Mouse (Mus musculus): ENCODE measurements at regions not wholly inside any gene's neighbourhood (a gene's known extent, or its start where the extent isn't known, plus 50 kb on each side); places are given as distances from the start of the nearest gene placed in this dataset.

GRCm38 (mm10) chr8:126827681-126828383 lies 117.8 kb downstream of the Tomm20 start:
- Histone ChIP-seq H3K9ac (0 out of 2 replicates have a peak overlapping the region, but pooled peaks have one; percentile 36), H3K9me3 (no peaks in the 10 kb centered on the region), H3K27ac (peak overlapping the region; percentile 99), H3K4me1 (peaks cover 79% of the 10 kb centered on the region), H3K27me3 (no peaks in the 10 kb centered on the region), H3K4me2 (no peak overlapping the region), H3K4me3 (no peak overlapping the region), H3K36me3 (no peaks in the 10 kb centered on the region)
- WGBS: 57% methylated on average over 6 of the region's 6 CpGs
- ATAC-seq (ENCODE audit: insufficient number of reproducible peaks, insufficient read depth, low FRiP score, low TSS enrichment, low read depth): no peak

GRCm38 (mm10) chr8:126826328-126827285 lies 119.0 kb downstream of the Tomm20 start:
- H3K36me3 ChIP-seq: no peaks in the 10 kb centered on the region
- H3K9me3 ChIP-seq: no peaks in the 10 kb centered on the region
- no peaks in the 10 kb centered on the region for H3K27me3 ChIP-seq
- ATAC-seq (ENCODE audit: insufficient number of reproducible peaks, insufficient read depth, low FRiP score, low TSS enrichment, low read depth): peak; percentile 74
- peak overlapping the region; percentile 99 for H3K27ac ChIP-seq
- peak overlapping the region; percentile 24; the same call in 1 of the 2 replicates for H3K4me2 ChIP-seq
- no peak overlapping the region for H3K4me3 ChIP-seq
- peaks cover 69% of the 10 kb centered on the region for H3K4me1 ChIP-seq
- WGBS: 2% methylated on average over 11 of the region's 11 CpGs
- H3K9ac ChIP-seq: peak overlapping the region; percentile 54

- Histone ChIP-seq H3K9ac (no peak overlapping the region), H3K4me1 (peaks cover 62% of the 10 kb centered on the region), H3K4me3 (no peak overlapping the region), H3K4me2 (peak overlapping the region; percentile 24; the same call in 1 of the 2 replicates), H3K9me3 (no peaks in the 10 kb centered on the region), H3K27me3 (no peaks in the 10 kb centered on the region), H3K27ac (peak overlapping the region; percentile 99), H3K36me3 (no peaks in the 10 kb centered on the region)
- WGBS: 10% methylated on average over 3 of the region's 3 CpGs
- ATAC-seq (ENCODE audit: insufficient number of reproducible peaks, insufficient read depth, low FRiP score, low TSS enrichment, low read depth): no peak
These were observed 119.8 kb downstream of the Tomm20 start for GRCm38 (mm10) chr8:126825877-126826276.

- no peaks in the 10 kb centered on the region for H3K9me3 ChIP-seq
- no peak overlapping the region for H3K4me2 ChIP-seq
- H3K27ac ChIP-seq: peak overlapping the region; percentile 80
- peak; percentile 67 for ATAC-seq (ENCODE audit: insufficient number of reproducible peaks, insufficient read depth, low FRiP score, low TSS enrichment, low read depth)
- H3K4me1 ChIP-seq: peaks cover 51% of the 10 kb centered on the region
- 28% methylated on average over 10 of the region's 10 CpGs for WGBS
- no peak overlapping the region for H3K9ac ChIP-seq
- H3K27me3 ChIP-seq: no peaks in the 10 kb centered on the region
- H3K4me3 ChIP-seq: no peak overlapping the region
- no peaks in the 10 kb centered on the region for H3K36me3 ChIP-seq
These were observed 121.0 kb downstream of the Tomm20 start for GRCm38 (mm10) chr8:126824575-126825208.

GRCm38 (mm10) chr8:126822269-126822668 lies 123.4 kb downstream of the Tomm20 start:
- ATAC-seq (ENCODE audit: insufficient number of reproducible peaks, insufficient read depth, low FRiP score, low TSS enrichment, low read depth): no peak
- no peak overlapping the region for H3K4me3 ChIP-seq
- no peaks in the 10 kb centered on the region for H3K27me3 ChIP-seq
- H3K36me3 ChIP-seq: no peaks in the 10 kb centered on the region
- H3K4me2 ChIP-seq: no peak overlapping the region
- H3K27ac ChIP-seq: no peak overlapping the region
- peaks cover 32% of the 10 kb centered on the region for H3K4me1 ChIP-seq
- no peaks in the 10 kb centered on the region for H3K9me3 ChIP-seq
- 91% methylated on average over 4 of the region's 4 CpGs for WGBS
- no peak overlapping the region for H3K9ac ChIP-seq

GRCm38 (mm10) chr8:126821279-126821678 lies 124.4 kb downstream of the Tomm20 start:
- no peak for ATAC-seq (ENCODE audit: insufficient number of reproducible peaks, insufficient read depth, low FRiP score, low TSS enrichment, low read depth)
- Histone ChIP-seq H3K9ac (no peak overlapping the region), H3K4me2 (no peak overlapping the region), H3K27ac (no peak overlapping the region), H3K4me3 (no peak overlapping the region), H3K4me1 (peaks cover 22% of the 10 kb centered on the region), H3K9me3 (no peaks in the 10 kb centered on the region), H3K27me3 (no peaks in the 10 kb centered on the region), H3K36me3 (no peaks in the 10 kb centered on the region)
- WGBS: 75% methylated on average over 8 of the region's 8 CpGs

- WGBS: 93% methylated on average over 2 of the region's 2 CpGs
- H3K9me3 ChIP-seq: no peaks in the 10 kb centered on the region
- no peak overlapping the region for H3K9ac ChIP-seq
- no peak overlapping the region for H3K4me3 ChIP-seq
- no peak overlapping the region for H3K4me2 ChIP-seq
- H3K36me3 ChIP-seq: no peaks in the 10 kb centered on the region
- H3K27me3 ChIP-seq: no peaks in the 10 kb centered on the region
- H3K27ac ChIP-seq: no peak overlapping the region
- ATAC-seq (ENCODE audit: insufficient number of reproducible peaks, insufficient read depth, low FRiP score, low TSS enrichment, low read depth): no peak
- peaks cover 14% of the 10 kb centered on the region for H3K4me1 ChIP-seq
These were observed 125.1 kb downstream of the Tomm20 start for GRCm38 (mm10) chr8:126820502-126820901.

GRCm38 (mm10) chr8:126819261-126819660 lies 126.4 kb downstream of the Tomm20 start:
- no peak overlapping the region for H3K9ac ChIP-seq
- peaks cover 2% of the 10 kb centered on the region; the same call in 1 of the 2 replicates for H3K4me1 ChIP-seq
- H3K4me3 ChIP-seq: no peak overlapping the region
- no peaks in the 10 kb centered on the region for H3K9me3 ChIP-seq
- WGBS: 92% methylated on average over 3 of the region's 3 CpGs
- H3K36me3 ChIP-seq: no peaks in the 10 kb centered on the region
- no peak overlapping the region for H3K27ac ChIP-seq
- H3K27me3 ChIP-seq: no peaks in the 10 kb centered on the region
- no peak for ATAC-seq (ENCODE audit: insufficient number of reproducible peaks, insufficient read depth, low FRiP score, low TSS enrichment, low read depth)
- no peak overlapping the region for H3K4me2 ChIP-seq

GRCm38 (mm10) chr8:126816155-126816554 lies 129.5 kb downstream of the Tomm20 start:
- no peak overlapping the region for H3K9ac ChIP-seq
- WGBS: 72% methylated on average over 3 of the region's 3 CpGs
- no peaks in the 10 kb centered on the region for H3K36me3 ChIP-seq

GRCm38 (mm10) chr8:126814427-126814826 lies 131.2 kb downstream of the Tomm20 start:
- peaks cover 4% of the 10 kb centered on the region; the same call in 1 of the 2 replicates for H3K9me3 ChIP-seq
- no peak overlapping the region for H3K4me3 ChIP-seq
- H3K9ac ChIP-seq: no peak overlapping the region
- H3K36me3 ChIP-seq: no peaks in the 10 kb centered on the region
- no peak overlapping the region for H3K4me2 ChIP-seq
- no peak for ATAC-seq (ENCODE audit: insufficient number of reproducible peaks, insufficient read depth, low FRiP score, low TSS enrichment, low read depth)
- H3K27me3 ChIP-seq: no peaks in the 10 kb centered on the region
- H3K4me1 ChIP-seq: 0 out of 2 replicates have a peak, but pooled peaks cover 3% of the 10 kb centered on the region
- WGBS: 64% methylated on average over 4 of the region's 4 CpGs
- no peak overlapping the region for H3K27ac ChIP-seq

More at GRCm38 (mm10) chr8:126816155-126816554, 129.5 kb downstream of the Tomm20 start:
- H3K9me3 ChIP-seq: peaks cover 4% of the 10 kb centered on the region; the same call in 1 of the 2 replicates
- no peaks in the 10 kb centered on the region for H3K4me1 ChIP-seq
- no peak overlapping the region for H3K4me3 ChIP-seq
- no peaks in the 10 kb centered on the region for H3K27me3 ChIP-seq
- no peak overlapping the region for H3K27ac ChIP-seq
- ATAC-seq (ENCODE audit: insufficient number of reproducible peaks, insufficient read depth, low FRiP score, low TSS enrichment, low read depth): no peak
- no peak overlapping the region for H3K4me2 ChIP-seq

- Histone ChIP-seq H3K4me3 (no peak overlapping the region), H3K9me3 (peaks cover 4% of the 10 kb centered on the region; the same call in 1 of the 2 replicates), H3K36me3 (no peaks in the 10 kb centered on the region), H3K27ac (no peak overlapping the region), H3K4me2 (no peak overlapping the region), H3K9ac (no peak overlapping the region), H3K4me1 (0 out of 2 replicates have a peak, but pooled peaks cover 3% of the 10 kb centered on the region), H3K27me3 (no peaks in the 10 kb centered on the region)
- WGBS: 75% methylated on average over 4 of the region's 4 CpGs
- no peak for ATAC-seq (ENCODE audit: insufficient number of reproducible peaks, insufficient read depth, low FRiP score, low TSS enrichment, low read depth)
These were observed 132.0 kb downstream of the Tomm20 start for GRCm38 (mm10) chr8:126813621-126814020.

Measured in embryonic facial prominence, embryonic 13.5 days (tissue).